Mouse (Mus musculus): Measurements from ENCODE around the gene Tekt4. TPM values are rescaled to one million over a fixed set of nuclear protein-coding genes. Genes with fewer than 3 reads are reported as not detected.

The Tekt4 gene
- not detected in 2 replicates for polyA plus RNA-seq (2012)

DNA sequence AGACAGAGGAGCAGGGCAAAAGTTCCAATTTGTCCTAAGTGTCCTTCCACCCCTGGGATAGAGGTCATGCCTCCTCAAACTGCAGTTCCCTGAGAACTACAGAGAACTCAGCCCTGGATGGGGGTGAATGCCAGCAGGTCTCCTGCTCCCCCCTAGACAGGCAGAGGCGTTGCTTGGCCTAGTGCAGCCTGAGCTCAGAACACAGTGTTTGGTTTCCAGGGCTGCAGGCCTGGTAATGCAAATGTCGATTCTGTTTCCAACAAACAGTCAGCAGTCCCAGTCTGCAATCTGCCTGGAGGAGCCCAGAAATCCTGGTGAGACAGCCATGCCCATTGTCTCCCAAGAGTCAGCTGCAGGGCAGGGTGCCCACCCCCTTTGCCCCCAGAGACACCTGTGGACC is at the start of gene Tekt4:
TSS of gene Tekt4 (plus strand) at position 344 of the 400 bp plus-strand sequence.

DNA sequence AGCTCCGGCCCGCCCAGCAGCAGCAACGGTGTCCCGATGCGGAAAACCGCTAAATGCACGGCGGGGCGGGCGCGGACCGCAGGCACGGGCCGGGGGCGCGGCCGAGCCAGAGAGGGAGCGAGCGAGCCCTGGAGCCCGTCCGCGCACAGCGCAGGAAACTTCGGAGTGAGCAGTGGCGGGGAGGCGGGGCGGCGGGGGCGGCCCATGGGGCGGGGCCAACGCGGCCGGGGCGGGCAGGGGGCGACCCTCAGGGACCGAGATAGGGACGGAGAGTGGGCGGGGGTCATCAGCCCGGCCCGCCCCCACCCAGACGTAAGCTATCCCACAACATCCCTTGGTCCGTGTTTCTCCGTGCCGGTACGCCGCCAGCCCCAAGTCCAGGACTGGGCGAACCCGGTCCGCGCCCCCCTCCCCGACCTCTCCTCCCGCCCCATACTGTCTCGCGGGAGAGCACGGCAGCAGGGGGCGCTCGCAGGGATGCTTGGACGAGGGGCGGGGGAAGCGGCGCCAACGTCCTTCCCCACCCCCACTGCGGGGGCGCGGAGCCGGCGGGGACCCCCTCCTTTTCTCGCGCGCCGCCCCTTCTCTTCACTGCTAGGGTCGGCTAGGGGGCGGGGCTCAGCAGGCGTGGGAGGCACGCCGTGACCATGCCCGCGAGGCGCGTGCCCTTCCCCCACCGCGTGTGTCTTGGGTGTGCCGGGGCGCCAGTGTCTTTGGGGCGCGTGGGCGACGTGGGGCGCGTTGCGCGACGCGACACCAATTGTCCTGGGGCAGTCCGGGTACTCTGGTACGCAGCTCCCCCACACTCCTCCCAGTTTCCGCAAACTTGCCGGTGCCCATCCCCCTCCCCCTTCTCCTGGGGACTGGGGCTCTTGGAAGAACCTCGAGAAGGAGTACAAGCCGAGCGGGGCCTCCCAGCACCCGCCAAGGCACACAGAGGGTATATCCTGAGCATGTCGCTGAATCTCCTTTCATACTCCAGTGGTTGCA is 20.5 kb upstream of the Tekt4 start, which contains the start of gene Cacna1h:
TSS of gene Cacna1h (minus strand) at position 167 of the 990 bp plus-strand sequence.

DNA sequence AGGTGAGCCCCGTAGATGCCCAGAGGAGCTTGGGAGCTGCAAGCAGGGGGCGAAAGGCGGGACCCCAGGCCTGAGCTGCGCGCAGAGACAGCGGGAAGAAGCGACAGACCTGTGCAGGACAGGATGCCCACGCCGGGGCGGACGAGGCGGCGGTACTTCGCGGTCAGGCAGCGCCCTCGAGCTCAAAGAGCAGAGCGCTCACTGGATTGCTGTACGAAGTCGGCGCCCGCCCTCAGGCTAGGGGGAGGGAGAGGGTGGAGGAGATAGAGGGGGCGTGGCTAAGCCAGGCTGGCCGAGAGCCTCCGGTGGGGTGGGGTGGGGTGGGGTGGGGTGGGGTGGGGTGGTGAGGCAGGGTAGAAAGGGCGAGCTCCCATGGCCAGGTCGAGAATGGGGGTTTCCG is 42.6 kb downstream of the Tekt4 start, which contains the start of gene Sstr5:
TSS of gene Sstr5 (minus strand) at position 276 of the 400 bp plus-strand sequence.

Other genes with a start within 250 kb of the Tekt4 start
- gene Gnptg, start 214.5 kb upstream of the Tekt4 start, polyA plus RNA-seq (2012): 17.5 and 21.9 TPM in 2 replicates
- gene Tsr3, start 214.4 kb upstream of the Tekt4 start, polyA plus RNA-seq (2012): 12.3 and 13.5 TPM in 2 replicates
- 19.0 and 20.3 TPM in 2 replicates for gene Baiap3, start 198.3 kb upstream of the Tekt4 start, polyA plus RNA-seq (2012)
- gene Ube2i, start 180.0 kb upstream of the Tekt4 start, polyA plus RNA-seq (2012): 334 and 403 TPM in 2 replicates
- 55.9 and 60.0 TPM in 2 replicates for gene Prss34, start 156.2 kb upstream of the Tekt4 start, polyA plus RNA-seq (2012)
- not detected in 2 replicates for gene Prss28, start 146.0 kb upstream of the Tekt4 start, polyA plus RNA-seq (2012)
- gene Prss29, start 136.0 kb upstream of the Tekt4 start, polyA plus RNA-seq (2012): not detected in 2 replicates
- not detected in 2 replicates for gene Tpsab1, start 109.1 kb upstream of the Tekt4 start, polyA plus RNA-seq (2012)
- not detected in 2 replicates for gene Tpsb2, start 88.3 kb upstream of the Tekt4 start, polyA plus RNA-seq (2012)
- not detected in 2 replicates for gene Tpsg1, start 85.3 kb upstream of the Tekt4 start, polyA plus RNA-seq (2012)
- gene Cacna1h, start 20.8 kb upstream of the Tekt4 start, polyA plus RNA-seq (2012): 1.4 and 1.6 TPM in 2 replicates
- gene Sstr5, start 42.7 kb downstream of the Tekt4 start, polyA plus RNA-seq (2012): not detected in 2 replicates
- 0.63 and 1.7 TPM in 2 replicates for gene Sox8, start 116.1 kb downstream of the Tekt4 start, polyA plus RNA-seq (2012)
- gene Lmf1, start 124.5 kb downstream of the Tekt4 start, polyA plus RNA-seq (2012): 37.2 and 46.2 TPM in 2 replicates

All from megakaryocyte-erythroid progenitor cell, adult 5 weeks (primary cell).